Mouse (Mus musculus) skeletal muscle tissue, adult 2 months (tissue): Measurements from ENCODE around the gene Ube2e2.

Source experiments
- DNase-seq: peaks from one replicate; pipeline ENCODE4 v3.0.0-alpha.2; 2012; ENCODE audit warnings: low read depth, low spot score

The Ube2e2 gene

DNA sequence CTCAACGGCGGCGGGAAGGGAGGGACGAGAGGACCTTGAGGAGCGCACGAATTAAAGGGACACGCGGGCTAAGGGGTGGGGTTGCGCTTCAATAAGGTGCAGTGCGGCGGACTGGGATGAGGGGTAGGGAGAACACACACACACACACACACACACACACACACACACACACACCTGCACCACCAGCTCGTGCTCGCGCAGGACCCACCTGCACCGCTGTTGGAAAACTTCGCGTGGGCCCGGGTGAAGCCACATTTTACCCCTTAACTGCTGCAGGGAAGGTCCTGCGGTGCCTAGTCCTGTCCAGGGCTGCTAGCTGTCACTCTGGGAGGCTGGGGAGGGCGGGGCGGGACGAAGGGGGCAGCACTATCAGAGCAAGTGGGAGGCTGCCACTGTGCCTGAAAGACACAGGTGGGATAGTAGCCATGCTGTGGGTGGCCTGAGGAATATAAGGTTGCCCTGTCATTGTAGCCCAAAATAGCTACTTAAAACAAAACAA, at the start of gene Ube2e2:
Gene Ube2e2, minus strand, starts transcription at position 321 of the 499 bp plus-strand sequence.
- no peak for DNase-seq

DNA sequence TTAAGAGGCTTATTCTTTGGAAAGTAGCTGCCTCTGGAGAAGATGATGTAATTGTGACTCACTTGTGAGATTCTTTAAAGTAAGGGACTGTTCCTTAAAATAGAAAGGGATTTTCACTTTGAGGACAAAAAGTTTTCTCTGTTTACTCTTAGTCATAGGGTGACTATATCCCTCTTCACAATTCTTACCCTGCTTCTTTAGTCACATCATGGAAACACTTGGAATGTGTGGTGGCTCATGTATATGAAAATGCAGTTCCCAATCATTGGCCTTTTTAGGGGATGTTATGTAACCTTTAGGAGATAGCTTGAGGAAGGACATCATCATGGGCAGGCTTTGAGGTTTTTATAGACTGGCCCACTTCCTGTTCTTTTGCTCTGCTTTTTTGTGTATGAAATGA, 46.0 kb upstream of the Ube2e2 start:
- DNase-seq: no peak

GRCm38 (mm10) chr14:18903553-18903952, 9.5 kb upstream of the Ube2e2 start:
- no peak for DNase-seq

GRCm38 (mm10) chr14:18893121-18893946, 733 bp downstream of the Ube2e2 start:
- peak; percentile 81 for DNase-seq

DNA sequence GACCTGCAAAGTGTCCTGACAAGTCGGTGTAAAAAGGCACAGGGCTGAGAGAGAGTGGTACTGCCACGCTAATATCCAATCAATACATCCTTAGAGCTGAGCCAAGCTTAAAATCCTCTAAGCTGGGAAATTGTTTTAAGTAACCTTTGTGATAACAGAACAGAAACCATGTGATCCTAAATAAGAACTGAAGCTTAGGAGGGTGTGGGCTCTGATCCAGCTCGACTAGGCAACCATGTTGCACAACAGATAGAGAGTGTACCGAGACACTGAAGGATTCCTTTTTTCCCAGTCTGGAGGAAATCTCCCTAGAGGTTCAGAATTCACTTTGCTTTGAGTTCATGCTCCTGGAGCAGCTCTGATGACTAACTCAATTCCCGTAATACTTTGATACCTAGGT, 4.5 kb downstream of the Ube2e2 start:
- DNase-seq: no peak

DNA sequence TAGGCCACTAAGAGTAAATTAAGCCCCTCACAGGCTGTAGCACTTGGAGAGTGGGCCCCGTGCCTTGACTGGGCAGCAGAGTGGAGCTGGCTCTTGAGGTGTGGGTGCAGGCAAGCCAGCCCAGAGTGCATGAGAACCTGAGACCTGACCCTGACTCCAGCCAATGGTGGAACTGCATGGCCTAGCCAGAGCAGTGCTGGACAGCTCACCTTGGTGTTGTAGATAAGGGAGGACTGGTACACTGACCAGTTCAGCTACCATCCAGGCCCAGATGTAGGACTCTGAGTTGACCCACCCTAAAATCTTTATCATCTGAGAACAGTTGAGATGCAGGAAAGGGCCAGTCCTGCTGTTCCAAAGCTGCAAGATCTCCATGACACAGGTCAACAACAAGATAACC, 11.6 kb downstream of the Ube2e2 start:
- DNase-seq: no peak

DNA sequence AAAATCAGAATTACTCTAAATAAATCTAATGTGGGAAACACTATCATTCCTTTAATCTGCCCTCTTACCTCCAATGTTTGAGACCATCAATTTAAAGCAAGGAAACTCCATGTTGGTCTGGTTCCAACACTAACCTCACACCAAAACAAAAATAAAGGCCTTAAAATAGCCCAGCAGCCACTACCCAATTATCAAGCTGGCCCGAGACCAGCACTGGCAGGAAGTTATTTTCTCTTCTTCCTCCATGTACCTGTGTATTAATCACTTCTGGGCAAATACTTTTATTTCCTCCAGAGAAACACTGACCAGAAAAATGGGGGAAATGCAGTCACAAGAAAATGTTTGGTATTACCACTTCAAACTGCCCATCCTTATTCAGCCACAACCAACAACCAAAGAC, 23.4 kb downstream of the Ube2e2 start:
- no peak for DNase-seq

- DNase-seq: no peak
Measured at GRCm38 (mm10) chr14:18828661-18829060, 65.4 kb downstream of the Ube2e2 start.

DNA sequence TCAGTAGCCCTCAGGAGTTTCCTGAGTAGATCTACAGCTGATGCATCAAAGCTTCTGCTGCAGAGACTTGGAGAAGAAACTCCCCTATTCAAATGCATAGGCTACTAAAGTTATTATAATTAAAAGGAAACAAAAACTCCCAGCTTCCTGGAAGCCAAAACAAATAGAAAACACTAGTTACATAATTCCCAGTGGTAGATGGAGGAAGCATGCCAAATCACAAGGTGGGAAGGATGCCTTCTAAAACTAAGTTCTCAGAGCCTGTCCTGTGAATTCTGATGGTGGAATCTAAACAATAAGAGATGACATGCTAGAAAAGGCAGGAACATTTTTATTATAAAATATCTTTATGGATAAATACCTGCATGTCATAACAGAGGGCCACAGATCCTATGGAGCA, 67.3 kb downstream of the Ube2e2 start:
- DNase-seq: peak; percentile 13

GRCm38 (mm10) chr14:18820713-18821112, 73.4 kb downstream of the Ube2e2 start:
- DNase-seq: peak; percentile 3

DNA sequence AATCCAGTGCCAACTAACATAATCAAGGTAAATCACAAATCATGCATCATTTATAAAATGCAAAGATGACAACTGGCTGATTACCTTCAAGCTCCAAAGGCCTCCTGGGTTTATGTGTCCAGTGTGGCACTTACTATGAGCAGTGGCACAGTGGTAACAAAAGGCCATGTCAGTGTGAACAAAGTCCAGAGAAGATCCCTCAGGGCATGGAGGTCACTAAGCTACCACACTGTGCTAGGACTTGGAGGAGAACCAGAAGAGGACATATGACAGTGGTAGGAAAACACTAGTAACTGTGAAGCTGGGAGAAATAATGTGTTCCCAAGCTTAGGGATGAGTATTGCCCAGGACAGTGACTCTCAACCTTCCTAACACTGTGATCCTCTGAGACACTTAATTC, 97.2 kb downstream of the Ube2e2 start:
- DNase-seq: no peak

DNA sequence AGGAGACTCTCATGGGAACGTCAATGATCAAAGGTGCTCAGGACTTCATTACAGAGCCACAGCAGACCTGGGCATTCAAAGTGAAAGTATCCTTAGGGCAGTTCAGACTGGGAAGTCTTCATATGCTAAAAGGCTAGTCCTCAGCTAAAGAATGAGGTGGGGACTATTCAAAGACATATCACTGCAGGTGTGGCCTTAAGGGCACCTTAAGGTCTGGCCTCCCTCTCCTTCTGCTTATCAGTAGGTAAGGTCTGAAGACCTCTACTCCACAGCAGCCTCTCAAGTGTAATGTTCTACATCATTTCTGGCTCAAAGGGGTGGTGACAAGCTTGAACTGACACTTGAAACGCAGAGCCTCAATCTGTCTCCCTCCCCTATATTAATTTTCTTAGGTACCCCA, 98.3 kb downstream of the Ube2e2 start:
- DNase-seq: no peak

DNA sequence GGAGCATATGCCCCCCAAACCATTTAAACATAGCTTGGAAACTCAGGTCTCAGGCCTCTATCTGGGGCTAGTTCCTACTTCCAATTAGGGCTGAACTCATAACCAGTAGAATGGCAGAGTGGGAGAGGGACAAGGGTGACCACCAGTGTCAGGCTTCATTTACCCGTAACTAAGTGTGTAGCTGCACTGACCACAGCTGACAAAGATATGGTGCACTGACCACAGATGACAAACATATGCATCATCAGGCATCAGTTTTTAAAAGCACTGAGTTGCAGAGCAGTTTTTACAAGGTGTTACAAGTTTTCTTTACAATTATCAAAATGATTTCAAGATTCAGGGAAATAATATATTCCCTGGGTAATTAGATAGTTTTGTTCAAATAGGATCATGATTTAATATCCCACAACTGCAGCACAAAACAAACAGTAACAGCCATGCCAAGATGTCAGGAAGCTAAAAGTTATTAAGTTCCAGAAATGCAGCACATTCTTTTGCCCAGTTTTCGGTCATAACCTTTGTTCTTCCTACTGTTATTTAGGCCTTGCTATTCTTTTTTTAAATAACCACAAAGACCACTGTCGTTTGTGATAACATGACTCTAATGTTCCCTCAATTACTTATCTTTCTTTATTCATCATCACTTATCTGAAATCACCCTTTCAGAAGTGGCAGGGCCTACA, 114.9 kb downstream of the Ube2e2 start:
- DNase-seq: no peak

- DNase-seq: no peak
Measured at GRCm38 (mm10) chr14:18778241-18778640, 115.8 kb downstream of the Ube2e2 start.

DNA sequence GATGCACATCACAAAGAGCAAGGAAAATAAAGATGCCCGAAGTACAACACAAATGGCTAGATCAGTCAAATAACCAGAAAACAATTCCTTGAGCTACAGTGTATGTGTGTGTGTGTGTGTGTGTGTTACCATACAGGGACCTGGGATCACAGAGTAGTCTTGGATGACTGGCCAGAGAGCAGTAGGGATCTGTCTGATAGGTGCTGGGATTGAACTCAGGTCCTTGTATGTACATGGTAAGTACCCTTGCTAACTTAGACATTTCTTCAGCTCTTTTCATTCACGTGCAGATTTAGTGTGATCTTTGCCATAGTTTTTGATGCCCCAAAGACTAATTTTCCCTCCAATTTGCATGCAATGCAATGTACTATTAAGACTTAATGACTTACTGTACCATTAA, 117.9 kb downstream of the Ube2e2 start:
- DNase-seq: no peak

DNA sequence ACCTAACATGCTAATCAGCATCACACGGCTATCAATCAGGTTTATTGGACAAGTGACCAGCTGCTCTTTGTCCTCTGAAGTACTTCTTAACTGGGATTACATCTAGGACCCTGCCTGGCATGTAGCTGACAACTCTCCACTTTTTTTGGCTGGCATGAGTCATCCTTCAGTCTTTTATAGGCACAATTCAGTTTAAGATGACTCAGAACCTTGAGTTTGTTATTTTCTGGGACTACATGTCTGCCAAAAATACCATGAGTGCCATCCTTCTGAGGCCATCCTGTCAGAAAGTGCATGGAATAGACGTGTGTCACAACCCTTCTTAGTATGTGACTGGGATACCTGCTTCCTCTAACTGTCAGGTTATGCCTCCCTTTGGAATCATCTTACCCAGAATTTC, 120.3 kb downstream of the Ube2e2 start:
- DNase-seq: no peak

- no peak for DNase-seq
Measured at GRCm38 (mm10) chr14:18759601-18760356, 134.3 kb downstream of the Ube2e2 start.

DNA sequence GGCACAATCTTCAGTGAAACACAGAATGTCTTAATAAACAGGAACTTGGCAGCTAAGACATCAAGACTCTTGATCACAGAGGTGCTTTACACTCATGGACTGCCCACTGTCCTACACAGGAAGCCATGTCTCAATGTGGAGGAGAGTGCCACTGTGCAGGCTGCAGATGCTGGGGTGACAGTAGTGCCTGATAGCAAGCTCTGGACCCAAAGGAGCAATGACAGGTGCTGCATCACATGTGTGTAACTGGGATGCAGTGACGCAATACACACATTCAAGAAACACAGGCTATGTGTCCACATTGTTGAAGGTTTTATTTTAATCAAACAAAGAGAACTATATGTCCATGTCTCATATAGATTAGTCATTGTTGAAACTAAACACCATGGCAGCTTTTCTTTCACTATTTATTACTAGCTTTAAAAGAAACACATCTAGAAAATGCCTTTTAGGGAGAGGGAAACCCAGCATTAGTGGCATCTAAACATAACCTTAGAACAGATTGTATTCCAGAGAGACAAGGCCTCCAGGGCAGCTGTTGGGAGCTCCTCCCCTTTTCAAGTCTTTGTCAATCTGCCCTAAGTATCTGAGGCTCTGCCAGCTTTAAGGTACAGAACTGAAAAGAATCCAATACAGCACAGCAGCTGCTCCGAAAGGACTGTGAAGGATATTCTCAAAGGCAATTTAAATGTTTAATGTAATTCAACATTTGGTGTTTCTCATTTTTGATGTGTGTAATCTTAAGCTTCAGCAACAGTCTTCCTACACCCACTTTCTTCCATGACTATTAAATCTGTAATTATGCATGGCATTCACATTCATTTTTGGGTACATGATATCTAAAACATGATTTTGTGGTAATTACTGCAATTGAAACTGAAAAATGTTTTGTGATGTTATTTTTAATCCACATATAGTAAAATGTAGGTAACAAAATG, 135.2 kb downstream of the Ube2e2 start:
- no peak for DNase-seq

DNA sequence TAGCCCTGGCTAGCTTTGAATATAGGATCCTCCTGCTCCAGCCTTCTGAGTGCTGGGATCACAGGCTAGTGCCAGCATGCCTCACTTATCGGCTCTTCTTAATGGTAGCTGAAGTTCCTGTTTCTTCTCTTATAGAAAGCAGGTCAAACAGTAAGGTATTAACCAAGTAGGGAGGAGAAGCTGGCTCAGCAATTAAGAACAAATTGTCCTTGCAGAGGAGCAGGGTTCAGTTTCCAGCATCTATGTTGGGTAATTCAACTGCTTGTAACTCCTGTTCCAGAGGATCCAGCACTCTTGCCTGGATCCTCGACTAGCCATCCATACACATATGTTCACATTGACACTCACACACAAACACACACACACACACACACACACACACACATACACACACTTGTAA, 136.1 kb downstream of the Ube2e2 start:
- no peak for DNase-seq

DNA sequence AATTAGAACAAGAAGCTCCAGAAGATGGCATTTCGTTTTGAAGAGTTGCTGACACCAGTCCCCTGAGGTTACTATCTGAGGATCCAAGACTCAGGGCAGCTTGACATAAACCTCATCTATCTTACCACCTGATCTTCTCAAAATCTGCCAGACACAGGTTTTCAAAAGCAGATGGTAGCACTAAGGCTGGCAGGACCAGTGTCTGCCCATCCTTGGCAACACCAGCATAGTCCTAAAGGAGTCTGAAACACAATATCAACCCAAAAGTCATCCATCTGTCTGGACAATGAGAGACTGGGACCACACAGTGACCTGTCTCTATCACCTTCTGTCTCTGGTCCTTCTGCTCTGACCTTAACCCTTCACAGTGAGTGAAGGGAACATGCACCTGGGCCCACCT, 138.7 kb downstream of the Ube2e2 start:
- DNase-seq: no peak

GRCm38 (mm10) chr14:18754595-18754994, 139.5 kb downstream of the Ube2e2 start:
- DNase-seq: no peak
